Mouse (Mus musculus) liver, postnatal 0 days (tissue): ENCODE results near the gene Gps1.

ENCODE experiments used
- CTCF ChIP-seq: sonication (generic); IDR thresholded peaks from 2 replicates; pipeline ENCODE4 v1.5.1; 2016; ENCODE audit warnings: antibody characterized with exemption, low read depth
- EP300 ChIP-seq: IDR thresholded peaks from 2 replicates; pipeline ENCODE4 v1.6.1; 2016; ENCODE audit warnings: antibody characterized with exemption, low read depth, mild to moderate bottlenecking

DNA sequence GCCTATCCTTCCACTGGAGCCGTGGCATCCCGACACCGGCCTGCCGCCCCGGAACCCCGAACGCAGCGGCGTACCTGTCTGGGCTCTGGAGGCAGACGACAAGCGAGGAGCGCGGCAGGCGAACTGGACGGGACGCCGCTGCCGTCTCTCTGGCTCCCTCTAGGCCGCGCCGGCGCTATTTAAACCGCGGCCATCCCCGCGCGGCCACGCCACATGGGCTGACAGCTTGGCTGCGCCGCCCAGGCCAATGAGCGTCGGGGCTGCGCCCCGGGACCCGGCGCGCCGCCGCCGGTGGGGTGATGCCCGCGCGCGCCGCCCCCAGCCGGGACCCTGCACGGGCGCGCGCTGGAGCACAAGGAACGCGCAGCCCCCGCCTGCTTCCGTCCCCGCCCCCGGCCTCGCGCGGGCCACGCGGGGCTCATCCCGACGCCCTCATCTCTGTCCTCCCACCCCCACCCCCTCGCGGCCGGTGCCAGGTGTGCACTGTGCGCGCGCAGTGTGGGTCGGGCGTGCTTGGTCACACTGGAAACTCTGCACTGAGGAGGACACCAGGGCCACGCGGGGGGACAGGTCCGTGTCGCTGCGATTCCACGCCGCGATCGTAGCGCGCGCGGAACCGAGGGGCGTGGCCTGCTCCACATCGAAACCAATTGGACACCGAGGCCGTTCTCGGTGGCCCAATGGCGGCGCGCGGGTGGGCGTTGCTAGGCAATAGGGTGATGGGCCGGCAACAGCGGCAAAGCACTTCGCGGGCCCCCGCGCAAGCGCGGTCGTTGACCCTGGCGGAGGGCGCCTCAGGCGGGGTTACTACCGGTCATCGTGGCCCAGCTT, 40.1 kb downstream of the Gps1 start, which contains the start of gene Fasn:
- TF ChIP-seq EP300 (no peak), CTCF (peak; percentile 66)
